Mouse (Mus musculus): Measurements from ENCODE around the gene Stau1. TPM values are rescaled to one million over a fixed set of nuclear protein-coding genes. Genes with fewer than 3 reads are reported as not detected.

Gene Stau1
- total RNA-seq, 1 experiment from 2014 or later, result 52.8 TPM

DNA sequence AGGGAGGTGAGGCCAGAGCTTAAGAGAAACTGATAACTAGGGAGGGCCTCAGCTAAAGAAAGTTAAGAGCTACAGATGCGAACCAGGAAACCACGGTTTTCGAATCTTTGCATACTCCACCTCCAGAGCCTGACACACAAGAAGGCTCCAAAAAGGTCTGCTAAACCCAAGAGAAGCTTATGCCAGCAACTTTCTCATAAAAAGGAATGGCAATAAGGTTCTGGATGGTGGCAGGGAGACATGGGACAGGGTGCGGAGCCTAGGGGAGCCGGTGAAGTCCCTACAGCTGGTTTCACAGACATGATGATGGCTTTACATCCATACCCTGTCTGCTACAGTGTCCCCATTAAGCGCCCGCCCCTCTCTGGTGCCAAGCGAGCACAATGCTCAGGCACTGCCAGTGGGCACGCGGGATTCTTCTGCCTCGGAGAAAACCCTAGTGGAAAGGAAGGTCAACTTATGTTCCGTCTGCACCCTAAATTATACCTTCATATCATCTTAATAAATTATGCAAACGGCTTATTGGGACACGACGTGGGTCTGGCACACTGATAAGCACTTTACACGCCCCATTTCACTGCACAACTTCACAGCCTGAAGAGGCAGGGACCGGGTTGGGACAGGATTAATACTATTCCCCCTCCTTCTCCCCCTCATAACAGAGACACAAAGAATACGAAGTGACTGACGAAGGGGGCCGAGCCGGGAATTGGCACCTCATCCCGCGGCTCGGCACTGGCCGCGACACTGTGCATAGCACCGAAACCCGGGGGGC is 891 bp downstream of the Stau1 start:
- ATAC-seq (replicated peaks; ENCODE audit: insufficient number of reproducible peaks, low FRiP score, low TSS enrichment, poor library complexity, severe bottlenecking), result peak; percentile 33; the same call in 1 of the 2 replicates

DNA sequence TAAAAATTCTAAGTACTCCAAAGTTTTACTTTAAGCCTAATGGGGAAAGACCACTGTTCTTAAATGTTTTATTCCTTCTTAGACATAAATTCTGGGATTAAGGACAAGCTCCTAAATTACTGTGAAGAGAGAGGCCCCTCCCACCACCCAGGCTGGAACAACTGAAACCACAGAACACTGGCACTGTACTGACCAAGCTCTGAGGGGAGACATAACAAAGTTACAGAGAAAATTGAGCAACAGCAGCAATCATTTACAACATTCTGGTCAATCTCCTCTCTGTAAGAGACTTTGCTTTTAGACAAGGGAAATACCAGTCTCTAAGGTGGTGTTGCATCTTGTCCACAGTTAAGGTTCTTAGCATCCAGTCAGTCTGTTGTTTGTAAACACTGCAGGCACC is 4.2 kb downstream of the Stau1 start:
- no peak for ATAC-seq (replicated peaks; ENCODE audit: insufficient number of reproducible peaks, low FRiP score, low TSS enrichment, poor library complexity, severe bottlenecking)

DNA sequence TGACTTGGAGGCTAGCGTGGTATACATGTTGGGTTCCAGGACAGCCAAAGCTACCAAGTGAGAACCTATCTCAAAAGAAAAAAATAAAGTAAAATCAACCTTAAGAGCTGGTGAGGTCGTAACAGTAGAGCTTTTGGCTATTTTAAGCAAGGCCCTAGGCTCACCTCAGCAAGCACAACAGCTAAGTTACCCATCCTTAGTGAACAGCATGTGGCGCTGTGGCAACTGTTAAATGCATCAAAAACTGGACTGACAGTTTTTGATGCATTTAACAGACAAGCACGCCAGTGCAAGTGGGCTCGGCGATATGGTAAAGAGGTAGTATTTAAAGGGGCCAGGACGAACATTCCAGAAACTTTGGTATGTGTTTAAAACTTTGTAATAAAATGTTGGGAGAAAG is 5.2 kb downstream of the Stau1 start:
- ATAC-seq (replicated peaks; ENCODE audit: insufficient number of reproducible peaks, low FRiP score, low TSS enrichment, poor library complexity, severe bottlenecking), result no peak

DNA sequence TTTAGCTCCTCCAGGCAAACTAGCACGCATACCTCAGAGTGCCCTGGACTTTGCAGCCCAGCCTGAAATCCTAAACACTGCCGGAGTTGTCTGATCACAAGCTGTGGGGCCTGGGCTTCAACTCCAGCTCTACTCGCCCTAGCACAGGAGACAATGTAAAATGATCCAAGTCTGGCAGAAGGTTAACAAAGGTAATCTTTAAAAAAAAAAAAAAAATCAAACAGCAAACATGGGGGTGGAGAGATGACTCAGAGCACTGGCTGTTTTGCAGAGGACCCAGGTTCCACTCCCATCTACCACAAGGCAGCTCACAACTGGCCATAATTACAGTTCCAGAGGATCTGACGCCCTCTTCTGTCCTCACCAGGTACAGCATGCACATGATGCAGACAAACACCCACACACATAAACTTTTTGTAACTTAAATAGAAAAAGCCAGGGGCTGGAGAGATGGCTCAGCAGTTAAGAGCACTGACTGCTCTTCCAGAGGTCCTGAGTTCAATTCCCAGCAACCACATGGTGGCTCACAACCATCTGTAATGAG is 12.7 kb downstream of the Stau1 start:
- no peak for ATAC-seq (replicated peaks; ENCODE audit: insufficient number of reproducible peaks, low FRiP score, low TSS enrichment, poor library complexity, severe bottlenecking)

DNA sequence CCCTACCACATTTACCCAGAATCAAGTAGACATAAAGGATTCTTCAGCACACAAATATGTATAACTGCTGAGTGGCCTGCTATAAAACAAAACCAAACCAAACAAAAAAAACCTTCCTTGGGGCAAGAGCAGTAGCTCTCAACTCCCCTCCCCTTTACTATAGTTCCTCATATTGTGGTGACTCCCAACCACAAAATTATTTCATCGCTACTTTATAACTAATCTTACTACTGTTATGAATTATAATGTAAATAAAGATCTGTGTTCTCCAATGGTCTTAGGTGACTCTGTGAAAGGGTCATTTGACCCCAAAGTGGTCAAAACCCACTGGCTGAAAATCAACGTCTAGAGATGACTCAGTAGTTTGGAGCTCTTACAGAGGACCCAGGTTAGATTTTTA is 15.9 kb downstream of the Stau1 start:
- peak; percentile 72 for ATAC-seq (replicated peaks; ENCODE audit: insufficient number of reproducible peaks, low FRiP score, low TSS enrichment, poor library complexity, severe bottlenecking)

DNA sequence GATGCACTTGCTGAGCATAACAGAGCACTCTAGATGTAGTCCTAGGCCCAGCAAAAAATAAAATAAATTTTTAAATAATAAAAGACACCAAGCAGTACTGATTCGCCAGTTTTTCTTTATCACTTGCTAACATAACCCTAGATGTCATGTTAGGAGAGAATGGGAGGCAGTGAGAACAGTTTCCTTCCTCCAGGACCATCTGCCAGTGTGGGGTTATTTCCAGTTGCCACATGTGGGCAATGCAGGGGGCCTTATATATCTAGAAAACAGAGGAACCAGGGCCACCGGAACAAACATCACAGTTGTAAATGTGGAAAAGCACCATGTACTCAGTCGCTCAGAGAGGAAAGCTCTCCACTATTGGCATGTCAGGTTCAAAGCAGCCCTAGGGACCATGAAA is 18.6 kb downstream of the Stau1 start:
- no peak for ATAC-seq (replicated peaks; ENCODE audit: insufficient number of reproducible peaks, low FRiP score, low TSS enrichment, poor library complexity, severe bottlenecking)

DNA sequence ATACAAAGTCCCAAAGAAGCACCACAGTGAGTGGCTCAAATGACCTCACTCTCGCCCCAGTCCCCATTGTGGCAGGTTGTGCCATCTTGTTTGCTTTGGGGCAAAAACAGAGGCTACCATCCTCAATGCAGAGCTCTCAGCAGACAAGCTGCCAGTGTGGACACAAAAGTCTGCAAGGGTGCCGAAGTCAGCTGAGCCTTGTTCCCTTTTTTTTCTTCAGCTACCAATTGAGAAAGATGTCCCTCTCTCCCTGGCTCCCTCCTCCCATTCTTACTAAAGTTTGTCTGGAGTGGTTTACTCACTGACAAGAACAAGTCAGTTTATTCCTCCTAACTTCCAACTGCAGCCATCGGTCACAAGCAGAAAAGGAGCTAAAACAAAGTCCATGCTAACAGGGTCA is 19.7 kb downstream of the Stau1 start:
- peak; percentile 79 for ATAC-seq (replicated peaks; ENCODE audit: insufficient number of reproducible peaks, low FRiP score, low TSS enrichment, poor library complexity, severe bottlenecking)

DNA sequence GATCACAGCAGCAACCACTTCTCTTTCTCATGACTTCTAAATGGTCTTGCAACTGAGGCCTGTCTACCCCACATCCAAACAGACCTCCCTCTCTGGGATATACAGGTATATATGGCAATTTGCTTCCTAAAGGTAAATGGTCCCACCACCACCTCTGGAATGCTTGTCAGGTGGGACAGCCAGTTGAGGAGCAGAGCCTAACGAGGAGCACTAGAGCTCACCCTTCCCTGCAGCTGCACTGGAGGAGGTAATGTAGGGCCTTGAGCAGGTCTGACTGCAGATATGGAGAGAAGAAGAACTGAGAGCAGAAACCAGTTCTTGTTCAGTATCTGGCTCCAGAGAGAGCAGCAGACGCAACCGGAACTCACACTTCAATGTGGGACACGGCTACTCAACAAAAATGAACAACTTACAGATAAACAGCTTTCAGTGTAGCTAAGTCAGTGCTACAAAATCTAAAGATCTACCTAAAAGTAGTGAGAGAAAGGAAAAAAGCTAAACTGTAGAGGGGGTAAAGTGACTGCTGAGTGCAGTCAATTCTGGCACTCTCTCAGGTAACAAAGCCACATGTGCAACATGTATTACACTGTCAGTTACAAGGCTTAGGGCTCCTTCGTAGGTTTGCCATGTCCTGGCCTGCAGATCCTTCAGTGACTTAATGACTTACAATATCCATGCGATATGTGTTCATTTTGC is 21.8 kb downstream of the Stau1 start:
- ATAC-seq (replicated peaks; ENCODE audit: insufficient number of reproducible peaks, low FRiP score, low TSS enrichment, poor library complexity, severe bottlenecking), result 0 out of 2 replicates have a peak, but pooled peaks have one; percentile 20

DNA sequence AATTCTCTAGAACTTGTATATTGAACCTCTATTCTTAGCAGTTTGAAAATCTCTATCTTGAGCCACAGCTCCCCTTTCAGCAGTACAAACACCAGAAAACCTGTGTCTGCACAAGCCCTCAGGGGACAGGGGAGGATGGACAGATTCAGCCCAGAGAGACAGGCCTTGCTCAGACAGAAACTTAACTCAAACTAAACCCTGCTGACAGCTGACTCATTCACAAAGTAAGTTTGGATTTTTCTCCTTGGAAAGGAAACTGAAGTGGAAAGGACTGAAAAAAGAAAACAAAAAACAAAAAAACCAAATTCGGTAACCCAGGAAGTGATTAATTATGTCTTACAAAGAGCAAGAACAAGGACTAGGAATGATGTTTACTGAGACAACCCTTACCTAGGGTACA is 22.9 kb downstream of the Stau1 start:
- ATAC-seq (replicated peaks; ENCODE audit: insufficient number of reproducible peaks, low FRiP score, low TSS enrichment, poor library complexity, severe bottlenecking), result no peak

DNA sequence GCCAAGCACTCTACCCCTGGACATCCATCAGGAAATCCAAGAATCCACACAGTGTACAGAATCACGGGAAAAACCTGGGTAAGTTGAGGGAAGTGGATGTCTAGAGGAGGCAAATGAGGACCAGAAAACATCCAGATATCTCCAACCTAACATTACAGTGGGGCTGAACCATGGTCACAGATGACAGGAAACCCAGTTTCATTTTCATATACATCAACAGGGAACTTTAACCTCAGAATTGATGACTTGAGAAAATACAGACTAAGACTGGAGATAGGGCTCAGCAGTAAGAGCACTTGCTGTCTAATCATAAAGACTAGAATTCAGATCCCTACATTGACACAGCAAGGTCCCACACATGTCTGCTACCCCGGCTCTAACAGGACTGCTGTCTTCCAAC is 31.3 kb downstream of the Stau1 start:
- peak; percentile 28; the same call in 1 of the 2 replicates for ATAC-seq (replicated peaks; ENCODE audit: insufficient number of reproducible peaks, low FRiP score, low TSS enrichment, poor library complexity, severe bottlenecking)

DNA sequence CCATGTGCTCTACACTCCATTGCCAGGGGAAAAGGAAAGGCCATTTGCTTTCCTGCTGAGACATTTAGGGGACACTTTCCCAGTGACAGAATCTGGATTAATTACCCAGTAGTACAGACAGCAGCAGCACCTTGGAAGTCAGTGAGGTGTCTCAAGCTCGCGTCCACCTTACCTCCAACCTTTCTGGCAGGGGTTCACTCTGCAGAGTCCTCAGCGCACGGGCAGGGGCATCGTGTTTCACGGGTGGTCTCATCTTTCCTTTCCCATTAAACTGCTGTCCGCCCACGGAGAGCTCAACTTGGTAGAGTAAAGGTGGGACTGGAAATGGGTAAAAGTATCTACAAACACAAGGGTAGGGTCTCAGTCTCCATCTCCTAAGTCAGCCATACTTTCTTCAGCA is 32.8 kb downstream of the Stau1 start:
- ATAC-seq (replicated peaks; ENCODE audit: insufficient number of reproducible peaks, low FRiP score, low TSS enrichment, poor library complexity, severe bottlenecking), result no peak

DNA sequence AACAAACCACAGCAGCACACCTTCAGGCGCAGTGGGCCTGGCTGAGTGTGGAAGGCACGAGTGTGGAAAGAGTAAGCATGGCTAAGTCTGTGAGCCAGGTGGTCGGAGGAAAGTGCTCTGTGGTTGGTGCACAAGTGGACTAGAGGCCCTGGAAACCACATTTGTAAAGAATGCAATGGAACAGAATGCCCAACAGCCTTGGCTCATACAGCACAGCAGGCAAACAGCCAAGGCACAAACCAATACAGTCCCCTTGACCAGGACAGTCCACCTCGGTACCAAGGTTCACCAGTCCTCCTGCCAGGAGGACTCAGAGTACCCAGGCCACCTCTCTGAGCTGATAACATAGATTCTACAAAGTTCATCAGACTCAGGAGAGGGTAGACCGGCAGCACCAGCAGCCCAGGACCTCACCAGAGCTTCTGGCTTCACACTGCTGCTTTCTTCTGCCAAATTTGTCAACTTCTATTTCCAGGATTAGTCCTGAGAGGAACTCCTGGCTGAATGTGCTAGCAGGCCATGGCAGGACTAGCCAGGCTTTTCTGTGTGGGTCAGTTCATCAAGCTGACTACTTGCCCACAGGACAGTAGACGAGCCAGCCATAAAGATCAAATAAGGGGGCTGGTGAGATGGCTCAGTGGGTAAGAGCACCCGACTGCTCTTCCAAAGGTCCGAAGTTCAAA is 35.3 kb downstream of the Stau1 start:
- no peak for ATAC-seq (replicated peaks; ENCODE audit: insufficient number of reproducible peaks, low FRiP score, low TSS enrichment, poor library complexity, severe bottlenecking)

DNA sequence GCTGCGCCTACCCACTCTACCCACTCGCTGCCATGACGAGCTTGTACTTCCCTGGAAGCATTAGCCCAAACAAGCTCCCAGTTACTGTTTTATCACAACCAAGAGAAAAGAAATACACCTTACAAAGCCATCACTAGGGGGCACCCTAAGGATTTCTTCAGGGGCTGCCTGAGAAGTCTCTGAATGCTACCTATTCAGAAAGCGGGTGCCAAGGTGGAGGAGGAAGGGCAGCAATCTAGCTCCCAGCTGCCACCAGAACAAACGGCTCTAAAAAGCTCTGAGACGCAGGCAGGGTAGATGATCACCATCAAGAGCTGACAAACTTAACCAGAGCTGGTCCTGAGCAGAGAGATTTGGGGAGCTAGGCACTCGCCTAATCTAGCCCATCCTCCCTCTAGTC is 39.3 kb downstream of the Stau1 start:
- no peak for ATAC-seq (replicated peaks; ENCODE audit: insufficient number of reproducible peaks, low FRiP score, low TSS enrichment, poor library complexity, severe bottlenecking)

DNA sequence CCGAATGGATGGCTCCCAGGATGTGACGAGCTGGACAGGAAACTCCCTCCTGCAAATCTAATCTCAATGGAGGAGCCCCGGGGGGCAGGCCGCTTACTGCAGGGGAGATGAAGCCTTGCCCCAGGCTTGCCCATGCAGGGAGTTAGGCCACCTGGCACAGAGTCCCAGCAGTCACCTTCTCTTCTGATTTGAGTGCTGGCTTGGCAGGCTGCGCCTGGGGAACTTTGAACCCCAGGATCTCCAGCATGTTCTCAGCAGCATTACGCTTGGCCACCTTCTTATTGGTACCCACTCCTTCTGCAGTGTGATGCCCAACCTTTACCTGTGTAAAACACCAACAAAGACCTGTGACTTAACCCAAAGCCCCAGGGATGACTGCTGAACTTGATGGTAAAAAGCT is 43.9 kb downstream of the Stau1 start:
- no peak for ATAC-seq (replicated peaks; ENCODE audit: insufficient number of reproducible peaks, low FRiP score, low TSS enrichment, poor library complexity, severe bottlenecking)

DNA sequence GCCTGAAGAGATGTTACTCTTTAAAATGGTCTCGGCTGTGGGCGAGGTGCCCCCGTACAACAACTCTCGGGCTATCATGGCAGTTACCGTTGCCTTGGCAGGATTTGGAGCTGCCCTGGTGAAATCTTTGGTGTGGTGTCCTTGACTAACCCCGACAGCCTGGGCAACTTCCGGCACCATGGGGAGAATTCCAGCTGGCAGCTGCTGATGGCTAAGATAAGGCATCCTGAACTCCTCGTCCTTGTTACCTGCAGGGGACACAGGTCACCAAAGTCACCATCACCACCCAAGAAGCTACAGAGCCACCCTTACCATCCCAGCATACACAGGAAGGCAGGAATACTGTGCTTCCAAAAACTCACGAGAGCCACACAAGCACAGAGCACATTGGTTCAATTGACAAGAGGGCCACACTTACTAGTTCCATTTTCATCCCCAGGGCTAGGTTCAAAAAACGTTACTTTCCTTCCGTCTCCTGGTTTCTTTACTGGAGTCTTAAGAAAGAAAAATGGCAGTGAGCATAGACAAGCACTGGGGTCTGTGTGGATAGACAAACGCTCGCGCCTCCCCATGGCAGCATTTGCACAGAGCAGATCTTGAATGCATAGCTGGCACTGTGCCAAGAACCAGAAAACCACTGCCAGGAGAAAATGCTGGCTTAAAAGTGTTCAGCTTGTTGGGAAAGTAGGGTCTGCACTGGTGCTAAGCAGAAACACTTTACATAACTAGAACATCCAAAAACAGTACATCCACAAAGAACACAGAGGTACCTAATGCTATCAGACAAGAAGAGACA is 45.0 kb downstream of the Stau1 start:
- ATAC-seq (replicated peaks; ENCODE audit: insufficient number of reproducible peaks, low FRiP score, low TSS enrichment, poor library complexity, severe bottlenecking), result no peak

DNA sequence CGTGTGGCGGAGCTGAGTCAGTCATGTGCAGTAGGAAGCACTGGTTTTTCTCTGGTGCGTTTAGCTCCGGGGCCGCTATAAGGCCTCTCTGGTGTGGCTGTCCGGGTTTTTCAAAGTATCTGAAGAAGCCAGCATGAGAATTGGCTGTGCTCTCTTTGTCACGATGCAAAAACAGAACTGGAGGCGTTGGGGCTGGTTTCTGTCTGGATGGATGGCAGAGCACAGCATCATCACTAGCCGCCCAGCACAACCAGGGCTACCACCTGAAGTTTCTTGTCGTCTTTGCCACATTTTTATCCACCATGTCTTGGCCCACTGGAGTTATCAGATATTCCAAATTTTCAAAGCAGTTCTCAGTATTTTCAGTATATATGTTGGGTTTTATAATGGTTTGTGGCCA is 47.2 kb downstream of the Stau1 start:
- ATAC-seq (replicated peaks; ENCODE audit: insufficient number of reproducible peaks, low FRiP score, low TSS enrichment, poor library complexity, severe bottlenecking), result no peak

DNA sequence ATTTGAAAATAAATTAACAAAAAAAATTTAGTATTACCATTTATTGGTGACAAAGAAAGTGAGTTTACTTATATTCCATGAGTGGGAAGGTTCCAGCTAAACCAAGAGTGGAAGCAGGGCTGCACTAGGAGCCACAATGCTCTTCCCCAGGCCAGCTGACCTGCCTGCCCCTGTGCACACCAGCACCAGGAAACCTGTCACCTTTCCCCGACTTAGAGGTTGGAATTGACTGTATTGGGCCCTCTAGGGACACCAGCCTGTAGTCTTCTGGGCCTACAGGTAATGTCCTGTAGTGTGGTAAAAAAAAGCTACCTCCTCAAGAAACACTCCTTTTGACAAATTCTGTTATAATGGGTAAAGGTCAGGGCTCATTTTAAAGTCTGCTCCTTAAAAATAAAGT is 47.9 kb downstream of the Stau1 start:
- no peak for ATAC-seq (replicated peaks; ENCODE audit: insufficient number of reproducible peaks, low FRiP score, low TSS enrichment, poor library complexity, severe bottlenecking)

DNA sequence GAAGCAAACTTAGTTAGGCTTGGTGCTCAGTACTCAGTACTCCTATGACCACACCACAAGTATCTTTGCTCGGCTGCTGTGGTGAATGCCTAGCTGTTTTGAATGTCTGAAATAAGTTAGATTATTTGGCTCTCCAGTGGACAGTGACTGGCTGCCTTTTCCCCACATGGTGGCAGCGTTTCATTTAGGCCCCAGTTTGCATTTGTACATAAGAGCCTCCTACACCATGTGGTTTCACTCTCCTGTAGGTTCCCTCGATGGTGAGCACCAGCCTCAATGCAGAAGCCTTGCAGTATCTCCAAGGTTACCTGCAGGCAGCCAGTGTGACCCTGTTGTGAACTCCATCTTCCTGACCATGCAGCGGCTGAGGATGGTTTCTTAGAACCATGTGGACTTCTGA is 50.6 kb downstream of the Stau1 start:
- no peak for ATAC-seq (replicated peaks; ENCODE audit: insufficient number of reproducible peaks, low FRiP score, low TSS enrichment, poor library complexity, severe bottlenecking)

DNA sequence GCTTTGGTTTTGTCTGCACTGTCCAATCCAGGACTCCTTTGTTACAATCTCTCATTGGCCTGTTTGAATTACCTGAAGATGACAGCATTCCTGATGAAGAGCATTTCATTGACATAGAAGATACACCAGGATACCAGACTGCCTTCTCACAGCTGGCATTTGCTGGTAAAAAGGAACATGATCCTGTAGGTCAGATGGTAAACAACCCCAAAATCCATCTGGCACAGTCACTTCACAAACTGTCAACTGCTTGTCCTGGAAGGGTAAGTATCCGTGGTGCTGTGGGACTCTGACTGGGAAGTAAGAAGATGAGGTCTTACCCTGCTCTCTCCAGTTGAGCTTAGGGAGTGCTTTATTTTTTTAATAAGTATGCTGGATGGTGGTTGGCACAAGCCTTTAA is 51.8 kb downstream of the Stau1 start:
- no peak for ATAC-seq (replicated peaks; ENCODE audit: insufficient number of reproducible peaks, low FRiP score, low TSS enrichment, poor library complexity, severe bottlenecking)

All from monocyte, adult 5-6 weeks (primary cell).